Mouse (Mus musculus): ENCODE measurements around the gene Hist1h1b.
"Not testable (repeated sequence)": the region's sequence is repeated elsewhere in the genome, so short reads cannot be mapped to it uniquely, and the experiment has no call there.

GRCm38 (mm10) chr13:21753524-21754285, 26.7 kb downstream of the Hist1h1b start, which contains the start of the genes Hist1h2ak and Hist1h2bn:
- TF ChIP-seq CTCF (IDR thresholded peaks at IDR 0.05; ENCODE audit: control insufficient read depth, insufficient read depth, insufficient replicate concordance, low read depth, low read length); POLR2A (IDR thresholded peaks at IDR 0.05; ENCODE audit: control insufficient read depth, low read depth, low read length): not testable (repeated sequence)
